Mouse (Mus musculus) liver (tissue): ENCODE measurements around the gene Tm2d1.
A peak's percentile ranks its signal among the peaks of the same experiment; 100 is the strongest.

Experiments used
- DNase-seq: peaks from one replicate; pipeline ENCODE4 v3.0.0-alpha.2; 2020; ENCODE audit warnings: mixed read lengths

Gene Tm2d1

DNA sequence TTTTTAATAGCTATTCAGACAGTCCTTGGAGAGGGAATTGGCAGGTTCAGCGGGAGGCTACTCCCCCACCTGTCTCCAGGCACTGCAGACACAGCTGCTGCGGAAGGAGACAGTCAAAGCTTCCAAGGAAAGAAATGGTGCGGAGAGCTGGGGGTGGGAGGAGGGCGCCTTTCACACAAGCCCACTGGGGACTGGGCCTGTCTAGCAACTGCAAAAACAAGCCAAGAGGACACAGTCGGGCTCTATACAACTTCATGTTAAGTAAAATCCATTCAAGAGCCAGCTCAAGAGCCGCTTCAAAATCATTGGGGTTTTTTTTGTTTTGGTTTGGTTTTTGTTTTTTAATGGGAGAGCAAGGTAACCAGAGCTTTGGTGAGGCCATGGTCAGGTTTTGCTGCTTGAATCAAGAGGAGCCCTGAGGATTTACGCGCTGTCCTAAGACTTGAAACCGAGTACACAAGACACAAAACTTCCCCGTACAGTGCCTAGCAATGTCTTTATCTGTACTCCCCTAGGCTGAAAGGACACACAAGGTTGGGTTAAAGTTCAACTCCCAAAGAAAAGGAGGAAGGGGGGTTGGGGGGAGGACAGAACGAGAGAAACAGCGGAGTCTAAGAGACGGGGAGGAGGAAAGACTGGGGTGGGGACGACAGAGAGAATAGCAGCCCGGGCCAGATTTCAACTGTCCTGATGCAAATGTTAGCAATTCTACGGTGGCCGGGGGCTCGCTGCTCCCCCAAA lies 61.6 kb downstream of the Tm2d1 start:
- peak; percentile 17 for DNase-seq

DNA sequence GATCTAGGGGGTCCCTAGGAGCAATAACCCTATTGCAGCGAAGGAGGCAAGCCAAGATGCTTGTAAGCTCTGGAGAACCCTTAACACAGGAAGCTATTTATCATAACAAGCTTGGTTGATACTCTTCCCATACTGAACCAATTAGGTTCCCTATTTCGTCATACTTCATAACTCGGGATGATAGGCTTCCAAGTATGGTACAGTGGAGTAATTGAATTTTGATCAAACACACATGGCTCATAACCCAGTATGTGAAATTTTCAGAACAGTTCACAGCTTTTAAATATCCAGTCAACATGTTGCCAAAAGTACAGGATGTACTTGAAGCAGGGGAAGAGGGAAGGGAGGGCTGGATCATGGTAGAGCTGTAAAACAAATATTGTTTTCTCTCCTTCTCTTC lies 64.3 kb downstream of the Tm2d1 start:
- DNase-seq = no peak

DNA sequence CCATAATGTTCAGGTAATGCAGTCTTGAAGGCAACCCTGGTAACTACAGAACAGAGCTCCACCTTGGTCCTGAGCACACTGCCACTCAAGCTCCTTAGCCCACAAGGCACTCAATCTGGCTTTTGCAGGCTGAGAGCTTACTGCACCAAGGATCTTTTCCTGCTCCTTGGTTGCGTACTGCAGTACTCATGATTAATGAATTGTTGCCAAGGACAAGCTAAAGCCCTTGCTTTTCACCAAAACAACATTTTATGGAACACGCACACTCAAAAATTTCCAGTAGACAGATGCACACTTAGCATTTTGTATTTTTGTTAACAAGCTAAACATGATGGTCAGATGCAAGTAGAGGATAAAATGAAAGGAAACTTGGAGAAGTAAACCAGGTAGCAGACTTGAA lies 66.0 kb downstream of the Tm2d1 start:
- DNase-seq = no peak
